Mouse (Mus musculus) testis, adult 2 months (tissue): ENCODE data around the gene Me1.

Experiments used
- CTCF ChIP-seq: fragments of 200-500 bp; IDR thresholded peaks from 2 replicates; pipeline ENCODE4 v1.5.1; 2012; ENCODE audit warnings: low read depth, mild to moderate bottlenecking, inconsistent platforms, low read length, moderate library complexity; ENCODE audit not compliant: control insufficient read depth, insufficient read depth, insufficient replicate concordance
- POLR2A ChIP-seq: fragments of 200-500 bp; IDR thresholded peaks from 2 replicates; pipeline ENCODE4 v1.6.1; 2012; ENCODE audit warnings: low read depth, mild to moderate bottlenecking, inconsistent platforms, low read length, moderate library complexity; ENCODE audit not compliant: control insufficient read depth

- TF ChIP-seq CTCF (no peak), POLR2A (no peak)
These were observed 90.0 kb downstream of the Me1 start for GRCm38 (mm10) chr9:86605776-86606175.
